Mouse (Mus musculus): ENCODE measurements around the gene Cngb1. TPM values are rescaled to one million over a fixed set of nuclear protein-coding genes. Genes with fewer than 3 reads are reported as not detected.

Cngb1 gene
- polyA plus RNA-seq, 1 experiment from 2014 or later, result not detected

GRCm38 (mm10) chr8:95314707-95315106, 8.3 kb upstream of the Cngb1 start:
- 82% methylated on average over 2 of the region's 2 CpGs for WGBS

GRCm38 (mm10) chr8:95313857-95314256, 7.5 kb upstream of the Cngb1 start:
- Histone ChIP-seq H3K4me1 (peaks cover 13% of the 10 kb centered on the region), H3K9me3 (peaks cover 5% of the 10 kb centered on the region; the same call in 1 of the 2 replicates), H3K27me3 (replicated peaks; ENCODE audit: low read depth, poor library complexity, severe bottlenecking) (peaks cover 8% of the 10 kb centered on the region; the same call in 1 of the 2 replicates), H3K36me3 (replicated peaks) (no peaks in the 10 kb centered on the region), H3K4me3 (no peak overlapping the region), H3K27ac (replicated peaks) (no peak overlapping the region)
- WGBS, result 86% methylated on average over 6 of the region's 6 CpGs
- no peak for DNase-seq (ENCODE audit: low spot score)

More at GRCm38 (mm10) chr8:95314707-95315106, 8.3 kb upstream of the Cngb1 start:
- Histone ChIP-seq H3K36me3 (replicated peaks) (no peaks in the 10 kb centered on the region), H3K9me3 (peaks cover 5% of the 10 kb centered on the region; the same call in 1 of the 2 replicates), H3K27ac (replicated peaks) (no peak overlapping the region), H3K4me1 (peaks cover 13% of the 10 kb centered on the region), H3K27me3 (replicated peaks; ENCODE audit: low read depth, poor library complexity, severe bottlenecking) (peaks cover 16% of the 10 kb centered on the region), H3K4me3 (no peak overlapping the region)
- no peak for DNase-seq (ENCODE audit: low spot score)

- no peaks in the 10 kb centered on the region for H3K27me3 ChIP-seq (replicated peaks; ENCODE audit: low read depth, poor library complexity, severe bottlenecking)
- 0 out of 2 replicates have a peak, but pooled peaks cover 2% of the 10 kb centered on the region for H3K9me3 ChIP-seq
- no peak overlapping the region for H3K4me3 ChIP-seq
- WGBS, result 71% methylated on average over 18 of the region's 18 CpGs
- no peak overlapping the region for H3K27ac ChIP-seq (replicated peaks)
- no peak for DNase-seq (ENCODE audit: low spot score)
- no peaks in the 10 kb centered on the region for H3K36me3 ChIP-seq (replicated peaks)
- H3K4me1 ChIP-seq, result peaks cover 13% of the 10 kb centered on the region
These were observed 6.5 kb upstream of the Cngb1 start for GRCm38 (mm10) chr8:95312836-95313235.

GRCm38 (mm10) chr8:95310342-95310970, 4.1 kb upstream of the Cngb1 start, which contains the start of gene Tepp:
TSS of gene Tepp (plus strand) at chr8:95310566.
- Histone ChIP-seq H3K27me3 (replicated peaks; ENCODE audit: low read depth, poor library complexity, severe bottlenecking) (no peaks in the 10 kb centered on the region), H3K27ac (replicated peaks) (no peak within 1 kb of the TSS), H3K36me3 (replicated peaks) (no peaks in the 10 kb centered on the region), H3K4me3 (no peak within 1 kb of the TSS), H3K9me3 (no peaks in the 10 kb centered on the region), H3K4me1 (peaks cover 26% of the 10 kb centered on the region)
- WGBS, result 22% methylated on average over 6 of the region's 6 CpGs
- no peak for DNase-seq (ENCODE audit: low spot score)

- 68% methylated on average over 4 of the region's 4 CpGs for WGBS
- Histone ChIP-seq H3K27me3 (replicated peaks; ENCODE audit: low read depth, poor library complexity, severe bottlenecking) (no peaks in the 10 kb centered on the region), H3K4me3 (no peak overlapping the region), H3K27ac (replicated peaks) (no peak overlapping the region), H3K9me3 (no peaks in the 10 kb centered on the region), H3K36me3 (replicated peaks) (no peaks in the 10 kb centered on the region), H3K4me1 (peaks cover 18% of the 10 kb centered on the region)
- no peak for DNase-seq (ENCODE audit: low spot score)
These were observed 859 bp downstream of the Cngb1 start for GRCm38 (mm10) chr8:95305526-95305925.

- WGBS, result 27% methylated on average over 5 of the region's 5 CpGs
- peaks cover 17% of the 10 kb centered on the region for H3K4me1 ChIP-seq
- no peaks in the 10 kb centered on the region for H3K36me3 ChIP-seq (replicated peaks)
- DNase-seq (ENCODE audit: low spot score), result peak; percentile 35
- H3K27ac ChIP-seq (replicated peaks), result no peak overlapping the region
- no peaks in the 10 kb centered on the region for H3K27me3 ChIP-seq (replicated peaks; ENCODE audit: low read depth, poor library complexity, severe bottlenecking)
- no peak overlapping the region for H3K4me3 ChIP-seq
- no peaks in the 10 kb centered on the region for H3K9me3 ChIP-seq
These were observed 4.0 kb downstream of the Cngb1 start for GRCm38 (mm10) chr8:95302410-95302809.

GRCm38 (mm10) chr8:95293891-95294290, 12.5 kb downstream of the Cngb1 start:
- no peak overlapping the region for H3K4me3 ChIP-seq
- no peaks in the 10 kb centered on the region for H3K36me3 ChIP-seq (replicated peaks)
- DNase-seq (ENCODE audit: low spot score), result no peak
- H3K9me3 ChIP-seq, result no peaks in the 10 kb centered on the region
- H3K4me1 ChIP-seq, result peaks cover 9% of the 10 kb centered on the region
- no peaks in the 10 kb centered on the region for H3K27me3 ChIP-seq (replicated peaks; ENCODE audit: low read depth, poor library complexity, severe bottlenecking)
- WGBS, result 79% methylated on average over 7 of the region's 7 CpGs
- no peak overlapping the region for H3K27ac ChIP-seq (replicated peaks)

GRCm38 (mm10) chr8:95293172-95293571, 13.2 kb downstream of the Cngb1 start:
- Histone ChIP-seq H3K27me3 (replicated peaks; ENCODE audit: low read depth, poor library complexity, severe bottlenecking) (no peaks in the 10 kb centered on the region), H3K36me3 (replicated peaks) (no peaks in the 10 kb centered on the region), H3K4me3 (no peak overlapping the region), H3K27ac (replicated peaks) (no peak overlapping the region), H3K4me1 (peaks cover 9% of the 10 kb centered on the region), H3K9me3 (no peaks in the 10 kb centered on the region)
- no peak for DNase-seq (ENCODE audit: low spot score)
- WGBS, result 77% methylated on average over 11 of the region's 11 CpGs

GRCm38 (mm10) chr8:95289066-95289650, 17.2 kb downstream of the Cngb1 start:
- Histone ChIP-seq H3K27me3 (replicated peaks; ENCODE audit: low read depth, poor library complexity, severe bottlenecking) (no peaks in the 10 kb centered on the region), H3K36me3 (replicated peaks) (no peaks in the 10 kb centered on the region), H3K4me3 (no peak overlapping the region), H3K4me1 (peaks cover 9% of the 10 kb centered on the region), H3K9me3 (no peaks in the 10 kb centered on the region), H3K27ac (replicated peaks) (no peak overlapping the region)
- WGBS, result 79% methylated on average over 6 of the region's 6 CpGs
- no peak for DNase-seq (ENCODE audit: low spot score)

GRCm38 (mm10) chr8:95281493-95281892, 24.9 kb downstream of the Cngb1 start:
- H3K9me3 ChIP-seq, result no peaks in the 10 kb centered on the region
- no peaks in the 10 kb centered on the region for H3K27me3 ChIP-seq (replicated peaks; ENCODE audit: low read depth, poor library complexity, severe bottlenecking)
- H3K4me1 ChIP-seq, result peaks cover 5% of the 10 kb centered on the region; the same call in 1 of the 2 replicates
- H3K4me3 ChIP-seq, result no peak overlapping the region
- no peak for DNase-seq (ENCODE audit: low spot score)
- H3K36me3 ChIP-seq (replicated peaks), result no peaks in the 10 kb centered on the region
- 0 out of 2 replicates have a peak overlapping the region, but pooled peaks have one; percentile 20 for H3K27ac ChIP-seq (replicated peaks)
- 64% methylated on average over 5 of the region's 5 CpGs for WGBS

- no peaks in the 10 kb centered on the region for H3K36me3 ChIP-seq (replicated peaks)
- H3K4me3 ChIP-seq, result no peak overlapping the region
- H3K27me3 ChIP-seq (replicated peaks; ENCODE audit: low read depth, poor library complexity, severe bottlenecking), result no peaks in the 10 kb centered on the region
- no peak overlapping the region for H3K27ac ChIP-seq (replicated peaks)
- H3K9me3 ChIP-seq, result no peaks in the 10 kb centered on the region
- no peak for DNase-seq (ENCODE audit: low spot score)
- H3K4me1 ChIP-seq, result peaks cover 8% of the 10 kb centered on the region; the same call in 1 of the 2 replicates
- WGBS, result 38% methylated on average over 2 of the region's 2 CpGs
These were observed 33.5 kb downstream of the Cngb1 start for GRCm38 (mm10) chr8:95272871-95273270.

GRCm38 (mm10) chr8:95271841-95272240, 34.5 kb downstream of the Cngb1 start:
- H3K9me3 ChIP-seq, result no peaks in the 10 kb centered on the region
- 34% methylated on average over 4 of the region's 4 CpGs for WGBS

GRCm38 (mm10) chr8:95270501-95270900, 35.9 kb downstream of the Cngb1 start:
- 78% methylated on average over 12 of the region's 12 CpGs for WGBS
- H3K27me3 ChIP-seq (replicated peaks; ENCODE audit: low read depth, poor library complexity, severe bottlenecking), result no peaks in the 10 kb centered on the region
- H3K4me1 ChIP-seq, result peaks cover 8% of the 10 kb centered on the region; the same call in 1 of the 2 replicates
- H3K27ac ChIP-seq (replicated peaks), result no peak overlapping the region
- H3K9me3 ChIP-seq, result no peaks in the 10 kb centered on the region
- no peaks in the 10 kb centered on the region for H3K36me3 ChIP-seq (replicated peaks)
- no peak for DNase-seq (ENCODE audit: low spot score)
- H3K4me3 ChIP-seq, result no peak overlapping the region

More at GRCm38 (mm10) chr8:95271841-95272240, 34.5 kb downstream of the Cngb1 start:
- Histone ChIP-seq H3K36me3 (replicated peaks) (no peaks in the 10 kb centered on the region), H3K4me1 (peaks cover 8% of the 10 kb centered on the region; the same call in 1 of the 2 replicates), H3K4me3 (no peak overlapping the region), H3K27me3 (replicated peaks; ENCODE audit: low read depth, poor library complexity, severe bottlenecking) (no peaks in the 10 kb centered on the region), H3K27ac (replicated peaks) (no peak overlapping the region)
- no peak for DNase-seq (ENCODE audit: low spot score)
